Mouse (Mus musculus) adrenal gland, postnatal 36 days (tissue): ENCODE measurements at regions not wholly inside any gene's neighbourhood (a gene's known extent, or its start where the extent isn't known, plus 50 kb on each side); places are given as distances from the start of the nearest gene placed in this dataset.
A peak's percentile ranks its signal among the peaks of the same experiment; 100 is the strongest.

Source experiments
- DNase-seq, 2 experiments: peaks; one replicate each; pipeline ENCODE4 v3.0.0; 2021; ENCODE audit warnings: mixed read lengths in 1 of 2

GRCm38 (mm10) chrX:9738904-9739303 lies 76.1 kb upstream of the Dynlt3 start:
- DNase-seq: no peak

- DNase-seq: no peak
Measured at GRCm38 (mm10) chrX:9742518-9742917, 79.7 kb upstream of the Dynlt3 start.

GRCm38 (mm10) chrX:9747305-9747938 lies 84.6 kb upstream of the Dynlt3 start:
- DNase-seq: peak; percentile 60 to 69

- DNase-seq: peak; percentile 45 to 46
Measured at GRCm38 (mm10) chrX:9752954-9753572, 90.3 kb upstream of the Dynlt3 start.

- peak in 1 of 2 experiments; percentile 2 for DNase-seq
Measured at GRCm38 (mm10) chrX:9769540-9769939, 77.2 kb upstream of the Hypm start.

GRCm38 (mm10) chrX:9777498-9777897 lies 69.2 kb upstream of the Hypm start:
- no peak for DNase-seq

- no peak for DNase-seq
Measured at GRCm38 (mm10) chrX:9789542-9789941, 57.2 kb upstream of the Hypm start.
